Mouse (Mus musculus) lung, postnatal 0 days (tissue): ENCODE data around the gene Lamtor2. TPM values are rescaled to one million over a fixed set of nuclear protein-coding genes. Genes with fewer than 3 reads are reported as not detected.
A peak's percentile ranks its signal among the peaks of the same experiment; 100 is the strongest.
"Not testable (repeated sequence)": the region's sequence is repeated elsewhere in the genome, so short reads cannot be mapped to it uniquely, and the experiment has no call there.

Experiments
- ATAC-seq: fragments of 200-750 bp; cut with Nextera tagmentation; 2 replicates; pipeline ENCODE4 v1.8.0; 2017; ENCODE audit warnings: moderate library complexity
- DNase-seq: peaks from one replicate; pipeline ENCODE4 v3.0.0-alpha.2; 2016; ENCODE audit warnings: low spot score
- H3K27ac ChIP-seq: fragments of 300-500 bp; sonication (generic); 2 replicates; pipeline ENCODE4 v1.5.1; 2014; ENCODE audit warnings: antibody characterized with exemption, mild to moderate bottlenecking, low read length, mixed read lengths
- H3K27me3 ChIP-seq: fragments of 300-500 bp; sonication (generic); replicated peaks from 2 replicates; pipeline ENCODE4 v1.6.1; 2014; ENCODE audit warnings: low read length, mixed read lengths; ENCODE audit not compliant: insufficient read depth
- H3K36me3 ChIP-seq: fragments of 300-500 bp; sonication (generic); 2 replicates; pipeline ENCODE4 v1.6.1; 2014; ENCODE audit warnings: low read length, mixed read lengths; ENCODE audit not compliant: insufficient read depth
- H3K4me1 ChIP-seq: fragments of 300-500 bp; sonication (generic); 2 replicates; pipeline ENCODE4 v1.6.1; 2014; ENCODE audit warnings: antibody characterized with exemption, low read depth, low read length, mixed read lengths; ENCODE audit not compliant: insufficient read depth
- H3K4me2 ChIP-seq: fragments of 300-500 bp; sonication (generic); replicated peaks from 2 replicates; pipeline ENCODE4 v1.6.1; 2014; ENCODE audit warnings: low read depth, mild to moderate bottlenecking, low read length, moderate library complexity, mixed read lengths
- H3K4me3 ChIP-seq: fragments of 300-500 bp; sonication (generic); 2 replicates; pipeline ENCODE4 v1.5.1; 2014; ENCODE audit warnings: low read depth, low read length
- H3K9ac ChIP-seq: fragments of 300-500 bp; sonication (generic); replicated peaks from 2 replicates; pipeline ENCODE4 v1.6.1; 2014; ENCODE audit warnings: low read depth, mild to moderate bottlenecking
- H3K9me3 ChIP-seq: fragments of 300-500 bp; sonication (generic); 2 replicates; pipeline ENCODE4 v1.6.1; 2016; ENCODE audit warnings: low read length, mixed read lengths
- CTCF ChIP-seq: IDR thresholded peaks from 2 replicates; pipeline ENCODE4 v1.5.1; 2016; ENCODE audit warnings: antibody characterized with exemption, mild to moderate bottlenecking
- EP300 ChIP-seq: IDR thresholded peaks from 2 replicates; pipeline ENCODE4 v1.6.1; 2016; ENCODE audit warnings: antibody characterized with exemption, mild to moderate bottlenecking, control low read depth
- WGBS: fragments of 180-500 bp; shearing (Covaris S2); extraction: QIAGEN DNeasy Blood & Tissue Kit; methylation state at CpG from one replicate; pipeline ENCODE4 v1.1.7; 2014; 5-methylcytosine and 5-hydroxymethylcytosine counted together
- polyA plus RNA-seq: library from polyadenylated mRNA; unstranded; fragments of >200 nt; fragmentation: Nextera tagmentation; extraction: Ambion mirVana; gene quantifications from 2 replicates; pipeline ENCODE4 v1.2.1, GENCODE M21; 2015

The Lamtor2 gene
- 138 and 143 TPM in 2 replicates for polyA plus RNA-seq

- Histone ChIP-seq H3K27me3 (no peaks in the 10 kb centered on the region), H3K9me3 (no peaks in the 10 kb centered on the region), H3K27ac (peak within 1 kb of the TSS; percentile 94), H3K36me3 (0 out of 2 replicates have a peak, but pooled peaks cover 9% of the 10 kb centered on the region), H3K4me3 (peak within 1 kb of the TSS; percentile 84), H3K4me1 (peaks cover 11% of the 10 kb centered on the region; the same call in 1 of the 2 replicates), H3K9ac (peak within 1 kb of the TSS; percentile 78), H3K4me2 (peak within 1 kb of the TSS; percentile 98)
- peak; percentile 16; the same call in 1 of the 2 replicates for TF ChIP-seq EP300
- no peak for TF ChIP-seq CTCF
- WGBS = under 1% methylated on average over 48 of the region's 48 CpGs
- DNase-seq = peak; percentile 99
- peak; percentile 92 for ATAC-seq
Measured at GRCm38 (mm10) chr3:88552676-88553524, at the start of gene Lamtor2. Lamtor2 (minus strand) TSS chr3:88553074.

GRCm38 (mm10) chr3:88602466-88602865 is 49.6 kb upstream of the Lamtor2 start:
- H3K27ac ChIP-seq = no peak overlapping the region
- TF ChIP-seq CTCF = no peak
- H3K36me3 ChIP-seq = no peaks in the 10 kb centered on the region
- no peak overlapping the region for H3K4me3 ChIP-seq
- WGBS = 68% methylated on average over 4 of the region's 4 CpGs
- ATAC-seq = no peak
- H3K9me3 ChIP-seq = no peaks in the 10 kb centered on the region
- no peak for DNase-seq
- H3K27me3 ChIP-seq = no peaks in the 10 kb centered on the region
- no peak overlapping the region for H3K4me2 ChIP-seq
- no peaks in the 10 kb centered on the region; the same call in none of the 2 replicates for H3K4me1 ChIP-seq
- no peak overlapping the region for H3K9ac ChIP-seq

- H3K9me3 ChIP-seq, H3K9ac ChIP-seq: not testable (repeated sequence)
- 79% methylated on average over 4 of the region's 4 CpGs for WGBS
Measured at GRCm38 (mm10) chr3:88596547-88596946, 43.7 kb upstream of the Lamtor2 start.

GRCm38 (mm10) chr3:88593893-88594580 is 41.2 kb upstream of the Lamtor2 start:
- Histone ChIP-seq H3K9me3 (no peaks in the 10 kb centered on the region), H3K4me1 (no peaks in the 10 kb centered on the region), H3K4me3 (peak overlapping the region; percentile 34), H3K9ac (no peak overlapping the region), H3K27ac (peak overlapping the region; percentile 95), H3K4me2 (peak overlapping the region; percentile 55), H3K27me3 (no peaks in the 10 kb centered on the region), H3K36me3 (no peaks in the 10 kb centered on the region)
- no peak for TF ChIP-seq CTCF
- TF ChIP-seq EP300 = peak; percentile 91
- 19% methylated on average over 10 of the region's 10 CpGs for WGBS
- DNase-seq (peak; percentile 87), ATAC-seq (peak; percentile 59)

More at GRCm38 (mm10) chr3:88596547-88596946, 43.7 kb upstream of the Lamtor2 start:
- DNase-seq, H3K27me3 ChIP-seq, H3K4me3 ChIP-seq, H3K27ac ChIP-seq, ATAC-seq, H3K4me2 ChIP-seq, H3K36me3 ChIP-seq, H3K4me1 ChIP-seq: not testable (repeated sequence)

- peak overlapping the region; percentile 95 for H3K27ac ChIP-seq
- H3K4me3 ChIP-seq = peak overlapping the region; percentile 34
- 0 out of 2 replicates have a peak overlapping the region, but pooled peaks have one; percentile 20 for H3K9ac ChIP-seq
- H3K9me3 ChIP-seq = no peaks in the 10 kb centered on the region
- H3K4me2 ChIP-seq = peak overlapping the region; percentile 55
- whole genome bisulfite sequencing = 38% methylated on average over 10 of the region's 10 CpGs
- no peaks in the 10 kb centered on the region for H3K4me1 ChIP-seq
- H3K36me3 ChIP-seq = peaks cover under 1% of the 10 kb centered on the region; the same call in 1 of the 2 replicates
- TF ChIP-seq EP300 (no peak; the same call in 1 of the 2 replicates), CTCF (no peak)
- DNase-seq = peak; percentile 79
- no peaks in the 10 kb centered on the region for H3K27me3 ChIP-seq
- ATAC-seq = peak; percentile 79
Measured at GRCm38 (mm10) chr3:88592942-88593576, 40.2 kb upstream of the Lamtor2 start.
